Mouse (Mus musculus) G1E (cell line): ENCODE results near the gene Cyp2c70.

Source experiments
- CTCF ChIP-seq: IDR thresholded peaks from 2 replicates; pipeline ENCODE4 v1.5.1; 2012; ENCODE audit warnings: low read depth, low read length, inconsistent platforms, mixed read lengths
- TAL1 ChIP-seq: conservative IDR thresholded peaks from 2 replicates; pipeline ENCODE4 v1.6.1; 2012; ENCODE audit warnings: low read depth, low read length, inconsistent platforms, mixed read lengths

DNA sequence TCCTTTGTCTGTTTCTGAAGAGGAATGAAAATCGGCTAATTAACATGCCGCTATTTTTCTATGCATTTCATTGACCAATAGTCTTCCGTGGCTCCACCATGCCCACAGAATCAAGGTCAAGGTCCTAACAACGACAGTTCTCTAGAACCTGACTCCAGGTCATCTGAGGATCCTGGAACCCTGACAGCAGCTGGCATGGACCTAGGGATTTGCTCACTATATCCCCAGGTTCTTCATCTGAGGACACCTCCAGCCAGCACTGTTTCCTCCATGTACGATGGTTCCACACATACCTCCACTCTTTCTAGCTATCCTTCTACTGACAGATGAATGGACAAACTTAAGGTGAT, 38.6 kb upstream of the Cyp2c70 start:
- TF ChIP-seq CTCF (no peak), TAL1 (no peak)
